Mouse (Mus musculus): ENCODE results near the gene Itpkb. TPM values are rescaled to one million over a fixed set of nuclear protein-coding genes. Genes with fewer than 3 reads are reported as not detected.
A peak's percentile ranks its signal among the peaks of the same experiment; 100 is the strongest.

The Itpkb gene
- polyA plus RNA-seq, 1 experiment from 2014 or later = 4.0 TPM

GRCm38 (mm10) chr1:180347907-180348306, 17.6 kb downstream of the Itpkb start:
- 64% methylated on average over 6 of the region's 6 CpGs for WGBS
- H3K9me3 ChIP-seq (ENCODE audit: control insufficient read depth, low read length) = no peaks in the 10 kb centered on the region
- H3K9ac ChIP-seq (ENCODE audit: low read depth, low read length) = no peak overlapping the region
- no peaks in the 10 kb centered on the region for H3K36me3 ChIP-seq (ENCODE audit: control insufficient read depth, insufficient read depth, low read length)
- H3K4me1 ChIP-seq (ENCODE audit: control insufficient read depth, insufficient read depth, low read depth, low read length) = peaks cover 11% of the 10 kb centered on the region
- H3K27ac ChIP-seq (ENCODE audit: low read depth, low read length) = no peak overlapping the region
- no peak for ATAC-seq
- H3K27me3 ChIP-seq (replicated peaks; ENCODE audit: control insufficient read depth, insufficient read depth, low read length) = no peaks in the 10 kb centered on the region
- H3K4me2 ChIP-seq (ENCODE audit: low read length) = no peak overlapping the region
- H3K4me3 ChIP-seq (ENCODE audit: low read length) = no peak overlapping the region

GRCm38 (mm10) chr1:180349090-180349489, 18.8 kb downstream of the Itpkb start:
- Histone ChIP-seq H3K27ac (ENCODE audit: low read depth, low read length) (no peak overlapping the region), H3K4me1 (ENCODE audit: control insufficient read depth, insufficient read depth, low read depth, low read length) (peaks cover 6% of the 10 kb centered on the region), H3K27me3 (replicated peaks; ENCODE audit: control insufficient read depth, insufficient read depth, low read length) (no peaks in the 10 kb centered on the region), H3K9me3 (ENCODE audit: control insufficient read depth, low read length) (no peaks in the 10 kb centered on the region), H3K4me3 (ENCODE audit: low read length) (no peak overlapping the region), H3K36me3 (ENCODE audit: control insufficient read depth, insufficient read depth, low read length) (no peaks in the 10 kb centered on the region), H3K4me2 (ENCODE audit: low read length) (no peak overlapping the region), H3K9ac (ENCODE audit: low read depth, low read length) (no peak overlapping the region)
- no peak for ATAC-seq

- H3K9ac ChIP-seq (ENCODE audit: low read depth, low read length) = no peak overlapping the region
- peaks cover 6% of the 10 kb centered on the region for H3K4me1 ChIP-seq (ENCODE audit: control insufficient read depth, insufficient read depth, low read depth, low read length)
- H3K36me3 ChIP-seq (ENCODE audit: control insufficient read depth, insufficient read depth, low read length) = no peaks in the 10 kb centered on the region
- no peaks in the 10 kb centered on the region for H3K27me3 ChIP-seq (replicated peaks; ENCODE audit: control insufficient read depth, insufficient read depth, low read length)
- no peak overlapping the region for H3K27ac ChIP-seq (ENCODE audit: low read depth, low read length)
- no peaks in the 10 kb centered on the region for H3K9me3 ChIP-seq (ENCODE audit: control insufficient read depth, low read length)
- H3K4me2 ChIP-seq (ENCODE audit: low read length) = no peak overlapping the region
- H3K4me3 ChIP-seq (ENCODE audit: low read length) = no peak overlapping the region
- ATAC-seq = no peak
- 60% methylated on average over 3 of the region's 3 CpGs for WGBS
These were observed 22.0 kb downstream of the Itpkb start for GRCm38 (mm10) chr1:180352258-180352657.

GRCm38 (mm10) chr1:180354129-180354528, 23.8 kb downstream of the Itpkb start:
- no peak overlapping the region for H3K27ac ChIP-seq (ENCODE audit: low read depth, low read length)
- no peak overlapping the region for H3K4me3 ChIP-seq (ENCODE audit: low read length)
- H3K9me3 ChIP-seq (ENCODE audit: control insufficient read depth, low read length) = no peaks in the 10 kb centered on the region
- 68% methylated on average over 4 of the region's 4 CpGs for WGBS
- no peak overlapping the region for H3K9ac ChIP-seq (ENCODE audit: low read depth, low read length)
- peaks cover 3% of the 10 kb centered on the region for H3K4me1 ChIP-seq (ENCODE audit: control insufficient read depth, insufficient read depth, low read depth, low read length)
- no peak overlapping the region for H3K4me2 ChIP-seq (ENCODE audit: low read length)
- no peak for ATAC-seq
- no peaks in the 10 kb centered on the region for H3K27me3 ChIP-seq (replicated peaks; ENCODE audit: control insufficient read depth, insufficient read depth, low read length)
- H3K36me3 ChIP-seq (ENCODE audit: control insufficient read depth, insufficient read depth, low read length) = no peaks in the 10 kb centered on the region

GRCm38 (mm10) chr1:180354976-180355730, 24.9 kb downstream of the Itpkb start:
- no peaks in the 10 kb centered on the region for H3K27me3 ChIP-seq (replicated peaks; ENCODE audit: control insufficient read depth, insufficient read depth, low read length)
- no peaks in the 10 kb centered on the region for H3K9me3 ChIP-seq (ENCODE audit: control insufficient read depth, low read length)
- no peak for ATAC-seq
- H3K4me2 ChIP-seq (ENCODE audit: low read length) = no peak overlapping the region
- H3K27ac ChIP-seq (ENCODE audit: low read depth, low read length) = no peak overlapping the region
- H3K36me3 ChIP-seq (ENCODE audit: control insufficient read depth, insufficient read depth, low read length) = no peaks in the 10 kb centered on the region
- no peak overlapping the region for H3K4me3 ChIP-seq (ENCODE audit: low read length)
- no peak overlapping the region for H3K9ac ChIP-seq (ENCODE audit: low read depth, low read length)
- H3K4me1 ChIP-seq (ENCODE audit: control insufficient read depth, insufficient read depth, low read depth, low read length) = peaks cover 3% of the 10 kb centered on the region
- 93% methylated on average over 13 of the region's 13 CpGs for WGBS

GRCm38 (mm10) chr1:180356176-180356575, 25.9 kb downstream of the Itpkb start:
- Histone ChIP-seq H3K4me1 (ENCODE audit: control insufficient read depth, insufficient read depth, low read depth, low read length) (peaks cover 3% of the 10 kb centered on the region), H3K9me3 (ENCODE audit: control insufficient read depth, low read length) (no peaks in the 10 kb centered on the region), H3K4me2 (ENCODE audit: low read length) (no peak overlapping the region), H3K36me3 (ENCODE audit: control insufficient read depth, insufficient read depth, low read length) (no peaks in the 10 kb centered on the region), H3K27me3 (replicated peaks; ENCODE audit: control insufficient read depth, insufficient read depth, low read length) (no peaks in the 10 kb centered on the region), H3K9ac (ENCODE audit: low read depth, low read length) (no peak overlapping the region), H3K4me3 (ENCODE audit: low read length) (no peak overlapping the region), H3K27ac (ENCODE audit: low read depth, low read length) (no peak overlapping the region)
- 87% methylated on average over 4 of the region's 4 CpGs for WGBS
- ATAC-seq = no peak

GRCm38 (mm10) chr1:180356857-180357256, 26.6 kb downstream of the Itpkb start:
- Histone ChIP-seq H3K9ac (ENCODE audit: low read depth, low read length) (no peak overlapping the region), H3K4me2 (ENCODE audit: low read length) (no peak overlapping the region), H3K27me3 (replicated peaks; ENCODE audit: control insufficient read depth, insufficient read depth, low read length) (no peaks in the 10 kb centered on the region), H3K27ac (ENCODE audit: low read depth, low read length) (no peak overlapping the region), H3K9me3 (ENCODE audit: control insufficient read depth, low read length) (no peaks in the 10 kb centered on the region), H3K4me3 (ENCODE audit: low read length) (no peak overlapping the region), H3K36me3 (ENCODE audit: control insufficient read depth, insufficient read depth, low read length) (no peaks in the 10 kb centered on the region), H3K4me1 (ENCODE audit: control insufficient read depth, insufficient read depth, low read depth, low read length) (no peaks in the 10 kb centered on the region; the same call in 1 of the 2 replicates)
- 86% methylated on average over 6 of the region's 6 CpGs for WGBS
- ATAC-seq = no peak

GRCm38 (mm10) chr1:180357893-180358331, 27.6 kb downstream of the Itpkb start:
- no peak overlapping the region for H3K4me2 ChIP-seq (ENCODE audit: low read length)
- 74% methylated on average over 7 of the region's 7 CpGs for WGBS
- no peak overlapping the region for H3K4me3 ChIP-seq (ENCODE audit: low read length)
- no peaks in the 10 kb centered on the region for H3K36me3 ChIP-seq (ENCODE audit: control insufficient read depth, insufficient read depth, low read length)
- no peak overlapping the region for H3K9ac ChIP-seq (ENCODE audit: low read depth, low read length)
- H3K27me3 ChIP-seq (replicated peaks; ENCODE audit: control insufficient read depth, insufficient read depth, low read length) = no peaks in the 10 kb centered on the region
- H3K9me3 ChIP-seq (ENCODE audit: control insufficient read depth, low read length) = no peaks in the 10 kb centered on the region
- peak overlapping the region; percentile 10; the same call in 1 of the 2 replicates for H3K27ac ChIP-seq (ENCODE audit: low read depth, low read length)
- peak; percentile 41; the same call in 1 of the 2 replicates for ATAC-seq
- H3K4me1 ChIP-seq (ENCODE audit: control insufficient read depth, insufficient read depth, low read depth, low read length) = no peaks in the 10 kb centered on the region; the same call in 1 of the 2 replicates

- Histone ChIP-seq H3K4me3 (ENCODE audit: low read length) (no peak overlapping the region), H3K9me3 (ENCODE audit: control insufficient read depth, low read length) (no peaks in the 10 kb centered on the region), H3K9ac (ENCODE audit: low read depth, low read length) (no peak overlapping the region), H3K36me3 (ENCODE audit: control insufficient read depth, insufficient read depth, low read length) (no peaks in the 10 kb centered on the region), H3K27ac (ENCODE audit: low read depth, low read length) (peak overlapping the region; percentile 10; the same call in 1 of the 2 replicates), H3K4me1 (ENCODE audit: control insufficient read depth, insufficient read depth, low read depth, low read length) (no peaks in the 10 kb centered on the region; the same call in 1 of the 2 replicates), H3K27me3 (replicated peaks; ENCODE audit: control insufficient read depth, insufficient read depth, low read length) (no peaks in the 10 kb centered on the region), H3K4me2 (ENCODE audit: low read length) (no peak overlapping the region)
- 91% methylated on average over 8 of the region's 9 CpGs for WGBS
- ATAC-seq = no peak
These were observed 28.2 kb downstream of the Itpkb start for GRCm38 (mm10) chr1:180358466-180358865.
